Mouse (Mus musculus): ENCODE results near the gene Aatf.

- TF ChIP-seq CTCF (IDR thresholded peaks at IDR 0.05; ENCODE audit: borderline replicate concordance, insufficient read depth, low read length) (no peak), POLR2A (IDR thresholded peaks at IDR 0.05; ENCODE audit: low read depth, low read length) (no peak)
These were observed 7.7 kb upstream of the Aatf start for GRCm38 (mm10) chr11:84521071-84521390.
